ENCODE assay signal across 10 mouse cellular contexts in the genomic region with DNA sequence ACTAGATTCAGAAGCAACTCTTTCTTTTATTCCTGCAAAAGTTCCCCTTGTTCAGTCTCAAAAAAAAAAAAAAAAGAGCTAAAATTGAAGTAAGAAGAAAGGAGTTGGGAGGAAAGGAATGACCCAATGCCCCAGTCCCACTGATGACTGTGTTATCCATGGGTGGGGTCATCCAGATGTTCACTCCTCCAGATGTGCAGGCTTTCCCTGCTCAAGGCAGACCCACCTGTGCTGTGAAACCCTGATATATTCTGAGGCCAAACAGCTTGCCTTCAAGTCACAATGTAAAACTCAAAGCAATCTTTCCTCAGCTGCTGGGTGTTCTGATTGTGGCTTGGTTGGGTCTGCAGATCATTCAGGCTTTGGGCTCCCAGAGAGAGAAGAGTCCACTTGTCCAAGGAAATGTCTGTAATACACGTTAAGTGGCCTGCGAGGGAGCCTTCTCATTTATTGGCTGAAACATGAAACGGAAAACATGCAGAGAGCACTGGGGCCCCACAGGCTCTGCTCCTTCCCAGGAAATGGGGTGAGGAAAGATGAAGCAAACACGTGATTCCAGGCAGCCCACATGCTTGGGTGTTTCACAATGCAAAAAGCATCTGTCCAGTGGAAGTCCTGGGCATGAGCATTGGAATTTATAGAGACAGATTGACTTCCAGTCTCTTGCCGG.
DNase-seq lines count a peak whose midpoint lies in the region; ATAC-seq lines count a peak whose summit lies in the region.
"Had no signal": no experiment of that assay in that cellular context is flagged by ENCODE, and none has a peak within 500 bp of the region (broad histone marks: within the 10 kb centered on the region; RNA-seq: fewer than 3 reads in every experiment).

No protein-coding gene starts in this region.

- no peak overlapping the region for H3K9ac ChIP-seq in hindbrain, embryonic 16.5 days (ENCODE audit: low read depth, low read length)
- H3K9ac ChIP-seq: hindbrain, embryonic 13.5 days had no signal

- no peaks in the 10 kb centered on the region for H3K27me3 ChIP-seq in hindbrain, embryonic 10.5 days (ENCODE audit: insufficient read depth, poor library complexity, severe bottlenecking)
- H3K27me3 ChIP-seq in hindbrain, embryonic 16.5 days (replicated peaks; ENCODE audit: control insufficient read depth, insufficient read depth, low read length): no peaks in the 10 kb centered on the region
- H3K27me3 ChIP-seq: hindbrain, embryonic 13.5 days had no signal

- H3K9me3 ChIP-seq in hindbrain, embryonic 10.5 days: no peaks in the 10 kb centered on the region
- no peaks in the 10 kb centered on the region for H3K9me3 ChIP-seq in hindbrain, embryonic 16.5 days (ENCODE audit: control insufficient read depth, low read length)
- H3K9me3 ChIP-seq: hindbrain, embryonic 13.5 days had no signal

- H3K27ac ChIP-seq in hindbrain, embryonic 10.5 days: no peak overlapping the region
- H3K27ac ChIP-seq in hindbrain, embryonic 16.5 days (ENCODE audit: low read depth, low read length): no peak overlapping the region
- peak overlapping the region; percentile 55 for H3K27ac ChIP-seq in macrophage
- H3K27ac ChIP-seq: hindbrain, embryonic 13.5 days had no signal

- DNase-seq in hindbrain, embryonic 10.5 days (ENCODE audit: low spot score): peak; percentile 18
- peak; percentile 17 for DNase-seq in embryo, embryonic 11.5 days (ENCODE audit: low read depth, low spot score)
- DNase-seq in heart, postnatal 25 days (ENCODE audit: low spot score): peak; percentile 14
- no peak for DNase-seq in thymus, postnatal 10 days (ENCODE audit: low spot score in 2 of 2)
- DNase-seq in cerebellum, postnatal 36 days: no peak
- DNase-seq: adrenal gland, postnatal 25 days had no signal

- H3K4me2 ChIP-seq in hindbrain, embryonic 16.5 days (ENCODE audit: low read length): no peak overlapping the region
- H3K4me2 ChIP-seq: hindbrain, embryonic 13.5 days had no signal

- H3K4me1 ChIP-seq in hindbrain, embryonic 10.5 days (replicated peaks): peaks cover 5% of the 10 kb centered on the region; the same call in 1 of the 2 replicates
- no peaks in the 10 kb centered on the region for H3K4me1 ChIP-seq in hindbrain, embryonic 16.5 days (ENCODE audit: control insufficient read depth, insufficient read depth, low read depth, low read length)
- H3K4me1 ChIP-seq: hindbrain, embryonic 13.5 days had no signal

- intact Hi-C loops in heart, postnatal 25 days (cut with DNase I): loop anchor here (5.0 kb wide), 1 partner anchor 87 kb away; no protein-coding TSS in a partner anchor

- ATAC-seq in hindbrain, embryonic 16.5 days: no peak
- no peak for ATAC-seq in CD4-positive, CD25-positive, alpha-beta regulatory T cell, adult 4 months

- H3K36me3 ChIP-seq in hindbrain, embryonic 10.5 days: no peaks in the 10 kb centered on the region
- H3K36me3 ChIP-seq in hindbrain, embryonic 16.5 days (ENCODE audit: control insufficient read depth, insufficient read depth, low read length): no peaks in the 10 kb centered on the region
- H3K36me3 ChIP-seq in macrophage (ENCODE audit: inconsistent target): no peaks in the 10 kb centered on the region
- H3K36me3 ChIP-seq: hindbrain, embryonic 13.5 days had no signal

- no peak overlapping the region for H3K4me3 ChIP-seq in hindbrain, embryonic 10.5 days
- H3K4me3 ChIP-seq in hindbrain, embryonic 16.5 days (ENCODE audit: low read length): no peak overlapping the region
- H3K4me3 ChIP-seq in macrophage (ENCODE audit: inconsistent target): no peak overlapping the region
- H3K4me3 ChIP-seq: hindbrain, embryonic 13.5 days had no signal

- H3K79me2 ChIP-seq in macrophage (ENCODE audit: inconsistent target): no peaks in the 10 kb centered on the region

- 63% methylated on average over 5 of the region's 5 CpGs for WGBS in hindbrain, embryonic 10.5 days
- WGBS in hindbrain, embryonic 16.5 days: 68% methylated on average over 5 of the region's 5 CpGs
- 28% methylated on average over 5 of the region's 5 CpGs for WGBS in macrophage (ENCODE audit: missing documents)

Comparison
In these comparisons a context has a peak if more than half of its experiments do, and no peak if none do; other contexts are left out.
1. DNase-seq: peak in hindbrain, embryonic 10.5 days (single experiment), embryo, embryonic 11.5 days (single experiment) and heart, postnatal 25 days (single experiment); none in thymus, postnatal 10 days (0 of 2) and cerebellum, postnatal 36 days (0 of 2).